Mouse (Mus musculus): ENCODE results near the gene Gpr45.

- TF ChIP-seq GATA1 (IDR thresholded peaks at IDR 0.05; ENCODE audit: low read length) = no peak
- no peak for TF ChIP-seq TAL1 (IDR thresholded peaks at IDR 0.05; ENCODE audit: low read length)
These were observed 53.4 kb downstream of the Gpr45 start for GRCm38 (mm10) chr1:43006051-43006514.

Data from erythroblast, embryonic 14.5 days (primary cell).